Mouse (Mus musculus): ENCODE data around the gene Atg4b. TPM values are rescaled to one million over a fixed set of nuclear protein-coding genes. Genes with fewer than 3 reads are reported as not detected.

Gene Atg4b
- polyA plus RNA-seq, 1 experiment from 2014 or later: 85.6 TPM

DNA sequence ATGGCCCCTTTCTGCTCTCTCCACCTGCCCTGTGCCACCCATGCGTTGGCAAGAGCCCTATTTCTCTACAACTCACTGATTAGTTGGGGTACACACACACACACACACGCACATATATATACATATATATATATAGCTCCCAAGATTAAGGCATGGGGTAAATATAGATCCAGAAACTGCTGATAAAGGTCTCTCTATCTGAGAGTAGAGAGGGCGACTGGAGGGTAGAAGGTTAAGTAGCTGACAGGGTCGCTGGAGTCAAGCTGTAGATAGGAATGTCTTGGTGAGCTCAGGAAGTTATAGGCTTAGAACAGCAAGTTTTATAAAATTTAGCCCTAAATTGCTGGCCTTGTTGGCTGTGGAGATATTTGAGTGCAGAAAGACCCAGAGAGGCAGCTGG is 53.5 kb downstream of the Atg4b start:
- 82% methylated on average over 4 of the region's 4 CpGs for WGBS

GRCm38 (mm10) chr1:93805221-93805951 is 54.1 kb downstream of the Atg4b start:
- peak overlapping the region; percentile 86; the same call in 1 of the 2 replicates for H3K4me3 ChIP-seq
- DNase-seq (ENCODE audit: low spot score): no peak

More for the DNA sequence above, 53.5 kb downstream of the Atg4b start:
- Histone ChIP-seq H3K4me1 (peaks cover 41% of the 10 kb centered on the region), H3K4me3 (peak overlapping the region; percentile 86), H3K27me3 (ENCODE audit: low read depth, poor library complexity, severe bottlenecking) (no peaks in the 10 kb centered on the region), H3K9me3 (replicated peaks) (no peaks in the 10 kb centered on the region), H3K27ac (replicated peaks) (peak overlapping the region; percentile 98; the same call in 1 of the 2 replicates), H3K36me3 (peaks cover 52% of the 10 kb centered on the region)
- DNase-seq (ENCODE audit: low spot score): no peak

DNA sequence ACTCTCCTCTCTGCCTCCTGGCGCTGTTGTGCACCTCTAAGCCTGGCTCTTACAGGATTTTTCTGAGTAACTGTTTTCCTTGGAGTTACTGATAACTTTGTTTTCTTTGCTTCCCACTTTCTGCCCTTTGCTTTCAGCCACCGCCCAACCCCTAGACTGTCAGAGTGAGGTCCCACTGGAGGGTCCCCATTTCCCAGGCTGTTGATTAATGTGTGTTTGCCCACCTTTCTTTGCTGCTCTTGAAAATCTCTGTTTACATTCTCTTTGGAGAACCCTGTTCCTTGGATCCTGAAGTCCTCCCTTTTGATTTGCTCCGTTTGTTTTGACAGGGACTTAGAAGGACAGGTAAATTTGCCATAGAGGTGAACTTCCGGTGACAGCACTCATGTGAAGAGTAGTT is 57.6 kb downstream of the Atg4b start:
- H3K36me3 ChIP-seq: peaks cover 82% of the 10 kb centered on the region
- no peak overlapping the region for H3K27ac ChIP-seq (replicated peaks)
- H3K4me1 ChIP-seq: peaks cover 15% of the 10 kb centered on the region
- DNase-seq (ENCODE audit: low spot score): no peak
- H3K27me3 ChIP-seq (ENCODE audit: low read depth, poor library complexity, severe bottlenecking): no peaks in the 10 kb centered on the region
- no peak overlapping the region for H3K4me3 ChIP-seq
- 95% methylated on average over 4 of the region's 4 CpGs for WGBS
- no peaks in the 10 kb centered on the region for H3K9me3 ChIP-seq (replicated peaks)

More at GRCm38 (mm10) chr1:93805221-93805951, 54.1 kb downstream of the Atg4b start:
- Histone ChIP-seq H3K4me1 (peaks cover 41% of the 10 kb centered on the region), H3K36me3 (peaks cover 51% of the 10 kb centered on the region), H3K9me3 (replicated peaks) (no peaks in the 10 kb centered on the region), H3K27me3 (ENCODE audit: low read depth, poor library complexity, severe bottlenecking) (no peaks in the 10 kb centered on the region), H3K27ac (replicated peaks) (no peak overlapping the region)
- 84% methylated on average over 5 of the region's 5 CpGs for WGBS

DNA sequence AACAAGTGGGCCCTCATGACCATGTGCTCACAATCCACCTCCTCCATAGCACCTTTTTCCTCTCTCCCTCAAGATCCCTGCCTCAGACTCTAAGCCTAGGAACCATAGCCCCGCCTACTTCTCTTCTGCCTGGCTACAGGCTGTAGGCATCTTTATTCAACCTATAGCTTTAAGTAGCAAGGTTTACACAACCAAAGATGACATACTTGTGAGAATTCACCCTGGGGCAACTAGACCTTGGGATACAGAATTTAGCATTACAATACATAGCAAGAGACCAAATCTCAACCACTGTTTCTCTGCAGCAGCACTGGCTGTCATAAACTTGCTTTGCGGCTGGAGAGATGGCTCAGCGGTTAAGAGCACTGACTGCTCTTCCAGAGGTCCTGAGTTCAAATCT is 58.7 kb downstream of the Atg4b start:
- Histone ChIP-seq H3K36me3 (peaks cover 93% of the 10 kb centered on the region), H3K27me3 (ENCODE audit: low read depth, poor library complexity, severe bottlenecking) (no peaks in the 10 kb centered on the region), H3K4me1 (peaks cover 6% of the 10 kb centered on the region), H3K9me3 (replicated peaks) (no peaks in the 10 kb centered on the region), H3K27ac (replicated peaks) (no peak overlapping the region), H3K4me3 (no peak overlapping the region)
- 94% methylated on average over 3 of the region's 3 CpGs for WGBS
- no peak for DNase-seq (ENCODE audit: low spot score)

- no peak overlapping the region for H3K4me3 ChIP-seq
- no peaks in the 10 kb centered on the region for H3K27me3 ChIP-seq (ENCODE audit: low read depth, poor library complexity, severe bottlenecking)
- no peaks in the 10 kb centered on the region for H3K4me1 ChIP-seq
- no peak overlapping the region for H3K27ac ChIP-seq (replicated peaks)
- peaks cover 96% of the 10 kb centered on the region for H3K36me3 ChIP-seq
- no peak for DNase-seq (ENCODE audit: low spot score)
- H3K9me3 ChIP-seq (replicated peaks): no peaks in the 10 kb centered on the region
- 92% methylated on average over 8 of the region's 8 CpGs for WGBS
These were observed 60.3 kb downstream of the Atg4b start for GRCm38 (mm10) chr1:93811495-93812039.

DNA sequence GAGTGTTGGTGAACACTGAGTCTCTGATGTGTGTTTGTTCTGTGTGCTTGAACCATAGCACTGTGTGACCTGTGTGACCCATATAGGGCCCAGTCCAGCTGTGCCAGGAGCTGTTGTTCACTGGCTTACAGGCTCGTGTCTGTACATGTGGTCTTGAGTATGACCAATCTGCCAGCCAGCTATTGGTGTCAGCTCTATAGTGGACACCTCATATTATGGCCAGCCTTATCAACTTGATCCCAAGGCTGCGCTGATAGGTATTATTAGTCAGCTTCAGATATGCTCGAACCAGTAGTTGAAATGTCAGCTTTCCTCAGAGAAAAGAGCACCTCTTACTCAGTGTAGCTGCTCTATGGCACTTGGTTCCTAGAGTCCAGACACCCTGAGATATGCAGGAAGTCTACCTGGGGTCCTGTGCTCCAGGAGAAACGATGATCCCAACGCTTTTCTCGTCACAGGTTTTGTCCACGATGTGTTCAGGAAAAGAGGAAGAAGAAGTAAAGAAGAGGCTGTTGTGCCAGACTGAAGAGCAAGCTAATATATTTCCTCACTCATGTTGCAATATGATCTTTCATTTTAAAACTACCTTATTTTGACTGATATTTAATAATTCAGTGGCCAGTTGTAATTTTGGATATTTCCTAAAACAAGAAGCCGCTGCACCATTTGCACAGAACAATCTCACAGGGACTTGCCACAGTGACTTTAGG is 66.7 kb downstream of the Atg4b start:
- Histone ChIP-seq H3K4me1 (no peaks in the 10 kb centered on the region), H3K27ac (replicated peaks) (no peak overlapping the region), H3K27me3 (ENCODE audit: low read depth, poor library complexity, severe bottlenecking) (no peaks in the 10 kb centered on the region), H3K36me3 (peaks cover 88% of the 10 kb centered on the region), H3K9me3 (replicated peaks) (no peaks in the 10 kb centered on the region), H3K4me3 (no peak overlapping the region)
- no peak for DNase-seq (ENCODE audit: low spot score)
- 92% methylated on average over 8 of the region's 8 CpGs for WGBS

- H3K4me3 ChIP-seq: no peak overlapping the region
- WGBS: 89% methylated on average over 7 of the region's 7 CpGs
- no peaks in the 10 kb centered on the region for H3K9me3 ChIP-seq (replicated peaks)
- H3K36me3 ChIP-seq: peaks cover 81% of the 10 kb centered on the region
- H3K27ac ChIP-seq (replicated peaks): no peak overlapping the region
- no peak for DNase-seq (ENCODE audit: low spot score)
- no peaks in the 10 kb centered on the region for H3K27me3 ChIP-seq (ENCODE audit: low read depth, poor library complexity, severe bottlenecking)
- no peaks in the 10 kb centered on the region for H3K4me1 ChIP-seq
These were observed 67.4 kb downstream of the Atg4b start for GRCm38 (mm10) chr1:93818722-93819121.

DNA sequence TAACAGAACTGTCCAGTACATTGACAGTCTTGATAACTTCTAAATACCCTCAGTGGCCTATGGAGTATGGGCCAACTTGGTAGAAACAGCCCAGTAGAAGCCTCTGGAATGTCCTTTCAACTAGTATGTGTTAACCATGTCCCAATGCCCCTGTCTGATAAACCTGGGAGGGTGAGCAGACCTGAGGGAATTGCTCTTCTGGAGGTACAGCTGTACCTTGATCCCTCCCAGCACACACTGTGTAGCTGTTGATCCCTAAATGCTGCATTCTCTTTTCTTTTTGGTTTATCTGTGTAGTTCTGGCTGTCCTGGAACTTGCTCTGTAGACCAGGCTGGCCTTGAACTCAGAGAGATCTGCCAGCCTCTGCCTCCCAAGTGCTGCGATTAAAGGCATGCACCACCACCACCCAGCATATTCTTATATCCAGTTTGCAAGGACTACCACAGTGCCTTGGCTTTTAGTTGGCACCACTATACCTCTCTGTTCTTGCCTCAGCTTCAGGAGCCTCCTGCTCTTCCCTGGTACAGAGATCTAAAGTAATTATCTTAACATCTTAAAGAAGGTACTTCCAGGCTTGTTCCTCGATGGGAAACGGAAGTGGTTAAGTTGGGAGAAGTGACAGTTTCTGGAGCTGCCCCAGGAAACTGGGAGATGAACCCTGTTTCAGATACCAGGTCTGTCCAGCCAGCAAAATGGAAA is 72.6 kb downstream of the Atg4b start:
- no peaks in the 10 kb centered on the region for H3K27me3 ChIP-seq (ENCODE audit: low read depth, poor library complexity, severe bottlenecking)
- peaks cover 20% of the 10 kb centered on the region for H3K4me1 ChIP-seq
- peaks cover 29% of the 10 kb centered on the region for H3K36me3 ChIP-seq
- H3K4me3 ChIP-seq: no peak overlapping the region
- peak overlapping the region; percentile 89 for H3K27ac ChIP-seq (replicated peaks)
- DNase-seq (ENCODE audit: low spot score): no peak
- WGBS: 92% methylated on average over 3 of the region's 3 CpGs
- no peaks in the 10 kb centered on the region for H3K9me3 ChIP-seq (replicated peaks)

- H3K36me3 ChIP-seq: peaks cover 23% of the 10 kb centered on the region
- WGBS: 3% methylated on average over 10 of the region's 10 CpGs
- peak within 1 kb of the TSS; percentile 68 for H3K4me3 ChIP-seq
- H3K27me3 ChIP-seq (ENCODE audit: low read depth, poor library complexity, severe bottlenecking): no peaks in the 10 kb centered on the region
- H3K4me1 ChIP-seq: peaks cover 20% of the 10 kb centered on the region
- H3K27ac ChIP-seq (replicated peaks): peak within 1 kb of the TSS; percentile 89
- no peaks in the 10 kb centered on the region for H3K9me3 ChIP-seq (replicated peaks)
- DNase-seq (ENCODE audit: low spot score): no peak
These were observed 73.3 kb downstream of the Atg4b start, which contains the start of gene D2hgdh for GRCm38 (mm10) chr1:93824609-93825008. TSS of gene D2hgdh (plus strand) at chr1:93824909.

GRCm38 (mm10) chr1:93825105-93825674 is 73.9 kb downstream of the Atg4b start:
- peak; percentile 89 for DNase-seq (ENCODE audit: low spot score)
- under 1% methylated on average over 30 of the region's 30 CpGs for WGBS
- Histone ChIP-seq H3K4me1 (peaks cover 20% of the 10 kb centered on the region), H3K36me3 (peaks cover 20% of the 10 kb centered on the region), H3K9me3 (replicated peaks) (no peaks in the 10 kb centered on the region), H3K4me3 (peak overlapping the region; percentile 68), H3K27me3 (ENCODE audit: low read depth, poor library complexity, severe bottlenecking) (no peaks in the 10 kb centered on the region), H3K27ac (replicated peaks) (peak overlapping the region; percentile 89)

DNA sequence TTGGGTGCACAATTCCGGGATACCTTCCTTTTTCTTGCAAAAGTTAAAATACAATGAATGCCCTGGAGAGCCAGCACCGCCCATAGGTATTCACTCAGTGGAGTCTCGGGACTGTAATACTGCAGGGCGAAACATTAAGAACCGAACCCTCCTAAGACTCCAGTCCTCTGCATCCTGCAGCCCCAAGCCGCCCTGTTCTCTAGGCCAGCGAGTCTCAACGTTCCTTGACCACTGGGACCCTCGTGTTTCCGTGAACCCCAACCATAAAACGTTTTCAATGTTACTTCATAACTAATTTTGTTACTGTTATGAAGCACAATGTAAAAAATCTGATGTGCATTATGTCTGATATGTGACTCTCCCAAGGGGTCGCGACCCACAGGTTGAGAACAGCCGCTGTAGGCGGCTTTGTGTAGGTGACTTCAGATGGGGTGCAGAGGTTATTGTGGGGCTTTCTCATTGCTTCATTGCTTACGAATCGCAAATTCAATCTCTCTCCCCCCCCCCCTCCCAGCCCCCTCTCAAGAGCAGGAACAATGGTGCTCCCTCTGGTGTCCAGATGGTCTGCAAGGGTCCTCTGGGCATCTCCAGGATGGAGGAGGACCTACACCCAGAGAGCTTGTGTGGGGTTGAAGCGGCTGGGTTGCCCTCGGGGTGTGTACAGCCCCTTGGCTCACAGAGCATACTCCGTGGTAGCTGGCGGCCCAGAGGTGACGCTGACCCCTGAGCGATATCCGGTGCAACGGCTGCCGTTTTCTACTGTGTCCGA is 74.7 kb downstream of the Atg4b start:
- H3K4me3 ChIP-seq: peak overlapping the region; percentile 68
- no peaks in the 10 kb centered on the region for H3K9me3 ChIP-seq (replicated peaks)
- no peaks in the 10 kb centered on the region for H3K27me3 ChIP-seq (ENCODE audit: low read depth, poor library complexity, severe bottlenecking)
- peaks cover 20% of the 10 kb centered on the region for H3K4me1 ChIP-seq
- H3K36me3 ChIP-seq: peaks cover 12% of the 10 kb centered on the region
- WGBS: 47% methylated on average over 27 of the region's 27 CpGs
- DNase-seq (ENCODE audit: low spot score): peak; percentile 31
- peak overlapping the region; percentile 89 for H3K27ac ChIP-seq (replicated peaks)

- H3K36me3 ChIP-seq: peaks cover 7% of the 10 kb centered on the region
- H3K9me3 ChIP-seq (replicated peaks): no peaks in the 10 kb centered on the region
- peaks cover 20% of the 10 kb centered on the region for H3K4me1 ChIP-seq
- 96% methylated on average over 9 of the region's 9 CpGs for WGBS
- H3K27me3 ChIP-seq (ENCODE audit: low read depth, poor library complexity, severe bottlenecking): no peaks in the 10 kb centered on the region
- peak overlapping the region; percentile 68 for H3K4me3 ChIP-seq
- no peak for DNase-seq (ENCODE audit: low spot score)
- H3K27ac ChIP-seq (replicated peaks): peak overlapping the region; percentile 89
These were observed 75.2 kb downstream of the Atg4b start for GRCm38 (mm10) chr1:93826540-93826835.
